Mouse (Mus musculus) retina, postnatal 7 days (tissue): ENCODE data around the gene Ctps.
"Not testable (repeated sequence)": the region's sequence is repeated elsewhere in the genome, so short reads cannot be mapped to it uniquely, and the experiment has no call there.

Source experiments
- DNase-seq: peaks from one replicate; pipeline ENCODE4 v3.0.0-alpha.2; 2012; ENCODE audit warnings: low read depth, low spot score

The Ctps gene

DNA sequence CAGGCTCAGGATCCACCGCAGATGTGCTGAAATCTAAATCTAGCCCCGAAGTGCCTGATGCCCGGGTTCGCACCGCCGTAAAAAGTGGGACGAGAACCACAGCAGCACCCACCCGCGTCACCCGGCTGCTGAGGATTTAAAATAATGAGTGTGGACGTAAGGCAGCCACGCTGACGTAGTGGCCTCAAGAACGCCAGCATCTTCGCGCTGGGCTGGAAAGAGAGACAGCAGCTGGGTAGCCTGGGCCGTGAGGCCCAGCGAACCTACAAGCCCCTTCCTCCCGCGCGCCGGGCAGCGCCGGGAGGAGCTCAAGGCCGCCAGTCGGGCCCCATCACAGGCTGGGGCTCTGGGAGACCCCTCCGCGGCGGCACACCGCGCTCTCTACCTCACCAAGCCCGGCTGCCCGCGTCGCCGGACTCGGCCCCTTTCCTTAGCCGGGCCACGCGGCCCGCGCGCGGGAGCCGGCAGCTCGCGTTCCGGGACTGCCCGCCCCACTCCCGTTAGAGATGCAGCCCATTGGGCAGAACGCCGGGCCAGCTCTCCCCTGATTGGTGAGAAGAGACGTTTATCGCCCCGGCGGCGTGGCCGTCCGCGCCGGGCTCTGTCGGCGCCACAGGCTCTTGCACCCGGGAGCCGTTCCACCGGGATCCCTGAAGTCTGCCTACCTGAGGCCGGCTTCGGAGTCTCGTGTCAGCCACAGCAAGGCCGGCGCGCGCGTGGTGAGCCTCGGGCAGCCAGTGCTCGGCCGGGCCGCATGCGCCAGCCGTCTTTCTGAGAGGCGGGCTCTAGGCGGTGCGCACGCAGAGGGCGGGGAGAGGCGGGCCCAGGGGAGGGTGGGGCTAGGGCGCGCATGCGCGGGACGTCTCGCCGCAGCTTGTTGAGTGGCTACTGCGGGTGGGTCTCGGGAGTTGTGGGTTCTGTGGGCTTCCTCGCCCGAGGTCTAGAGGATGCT lies at the start of gene Ctps:
Gene Ctps, minus strand, starts transcription at position 791 of the 952 bp plus-strand sequence.
- peak; percentile 92 for DNase-seq

DNA sequence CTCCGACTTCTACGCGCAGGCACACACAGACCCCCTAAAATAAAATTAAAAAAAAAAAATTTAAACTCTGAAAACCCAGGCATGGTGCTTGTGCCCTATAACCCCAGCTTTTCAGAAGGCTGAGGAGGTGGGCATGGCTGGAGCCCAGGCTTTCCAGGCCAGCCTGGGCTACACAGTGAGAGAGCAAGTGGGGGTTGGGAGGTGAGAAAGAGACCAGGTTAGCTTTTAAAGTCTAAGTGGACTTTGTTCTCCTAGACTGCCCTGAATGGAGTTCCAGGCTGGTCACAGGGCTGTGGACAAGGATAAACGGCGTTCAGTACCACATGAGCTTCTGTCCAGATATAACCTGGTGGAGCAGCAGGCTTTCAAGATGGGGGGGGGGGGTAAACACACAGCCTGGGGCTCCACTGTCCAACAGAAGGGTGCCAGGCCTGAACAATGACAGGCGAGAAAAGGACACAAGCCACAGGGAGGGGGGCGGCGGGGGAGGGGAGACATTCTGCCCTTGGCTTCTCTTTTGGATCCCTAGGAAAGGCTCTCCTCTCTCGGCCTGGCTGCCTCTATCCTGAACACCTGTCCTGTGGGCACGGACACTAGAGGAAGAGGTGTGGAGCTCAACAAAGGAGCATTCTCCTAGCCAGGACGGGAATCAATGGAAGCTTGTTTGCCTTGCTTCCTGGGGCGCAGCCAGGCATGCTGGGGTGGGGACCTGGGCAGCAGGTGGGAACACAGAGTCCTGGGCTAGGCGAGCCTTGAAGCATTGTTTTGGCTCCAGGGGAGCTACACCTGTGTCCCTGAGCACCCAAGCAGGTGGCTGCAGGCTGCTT lies 46.3 kb upstream of the Ctps start:
- DNase-seq, result no peak

DNA sequence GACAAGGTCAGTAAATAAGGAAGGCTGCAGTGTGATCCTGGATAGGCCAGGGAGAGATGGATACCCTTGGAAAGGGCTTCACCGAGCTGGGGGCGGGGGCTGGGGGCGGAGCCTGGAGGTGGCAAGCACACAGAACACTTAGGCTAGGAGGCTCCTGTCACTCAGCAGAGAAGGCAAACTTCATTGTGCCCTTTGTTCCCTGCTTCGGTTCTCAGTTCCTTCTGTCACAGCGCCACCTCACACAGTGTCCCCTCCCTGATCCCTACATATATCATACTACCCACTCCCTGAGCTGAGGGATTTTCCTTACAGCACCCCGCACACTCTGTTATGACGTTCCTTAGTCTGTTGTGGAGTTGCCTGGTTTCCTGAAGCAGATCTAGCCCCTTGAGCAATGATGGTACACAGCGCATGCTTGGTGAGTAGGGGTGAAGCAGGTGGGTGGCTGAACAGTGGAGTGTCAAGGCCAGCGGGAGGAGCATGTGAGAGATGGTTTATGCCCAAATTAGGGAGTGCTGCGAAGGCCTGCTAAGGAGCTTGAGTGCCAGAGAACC lies 45.5 kb upstream of the Ctps start:
- DNase-seq, result peak; percentile 14

- DNase-seq, result no peak
Observed at GRCm38 (mm10) chr4:120614644-120615043, 44.6 kb upstream of the Ctps start.

DNA sequence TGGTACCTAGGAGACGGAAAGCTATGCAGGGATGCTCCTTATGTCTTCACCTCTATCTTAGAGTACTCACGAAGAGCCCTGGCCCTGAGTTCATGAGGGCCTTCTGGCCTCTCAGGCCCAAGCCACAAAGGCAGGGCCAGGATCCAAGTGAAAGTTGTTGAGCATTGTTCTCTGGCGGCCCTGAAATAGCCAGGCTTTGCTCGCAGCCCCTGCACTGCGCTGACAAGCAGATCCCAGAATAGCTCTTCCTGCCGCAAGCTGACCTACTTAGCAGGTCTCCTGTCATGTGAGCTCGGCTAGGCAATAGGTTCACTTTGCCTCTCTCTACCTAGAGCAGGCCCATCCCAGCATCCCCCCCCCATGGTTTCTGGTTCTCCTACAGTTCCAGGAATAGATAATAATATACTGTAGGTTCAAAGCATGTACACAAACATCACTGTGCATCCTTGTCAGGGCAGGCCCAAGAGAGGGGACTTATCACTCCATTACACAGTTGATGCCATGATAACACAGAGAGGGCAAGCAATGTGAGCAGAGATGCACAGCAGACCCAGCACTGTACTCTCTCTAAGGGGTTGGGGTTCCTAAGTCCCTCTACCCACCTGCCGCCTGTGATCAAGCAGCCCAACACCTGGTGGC lies 43.7 kb upstream of the Ctps start:
- DNase-seq, result peak; percentile 37

- DNase-seq, result no peak
Observed at GRCm38 (mm10) chr4:120612304-120613080, 42.4 kb upstream of the Ctps start.

GRCm38 (mm10) chr4:120611005-120611404 lies 40.9 kb upstream of the Ctps start:
- DNase-seq, result no peak

- no peak for DNase-seq
Observed at GRCm38 (mm10) chr4:120606941-120607340, 36.9 kb upstream of the Ctps start.

DNA sequence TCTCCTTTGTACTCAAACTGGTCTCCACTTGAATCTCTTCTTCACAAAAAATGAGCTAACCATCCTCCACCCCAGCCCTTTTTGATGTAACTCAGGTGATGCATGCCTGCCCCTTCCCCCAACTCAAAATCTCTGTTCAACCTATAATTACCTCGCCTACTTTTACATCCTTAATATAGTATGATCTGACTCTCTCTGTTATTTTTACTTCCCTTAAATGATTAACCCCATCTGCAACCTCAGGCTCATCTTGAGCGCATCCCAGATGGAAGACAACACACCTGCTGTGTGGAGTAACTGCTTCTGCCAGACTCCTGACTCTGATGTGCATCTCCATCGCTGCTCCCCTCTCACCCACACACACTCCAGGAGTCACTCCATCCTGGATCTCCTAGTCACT lies 32.6 kb upstream of the Ctps start:
- DNase-seq, result no peak

GRCm38 (mm10) chr4:120601774-120602173 lies 31.7 kb upstream of the Ctps start:
- DNase-seq, result no peak

- DNase-seq, result no peak
Observed at GRCm38 (mm10) chr4:120598922-120599321, 28.8 kb upstream of the Ctps start.

DNA sequence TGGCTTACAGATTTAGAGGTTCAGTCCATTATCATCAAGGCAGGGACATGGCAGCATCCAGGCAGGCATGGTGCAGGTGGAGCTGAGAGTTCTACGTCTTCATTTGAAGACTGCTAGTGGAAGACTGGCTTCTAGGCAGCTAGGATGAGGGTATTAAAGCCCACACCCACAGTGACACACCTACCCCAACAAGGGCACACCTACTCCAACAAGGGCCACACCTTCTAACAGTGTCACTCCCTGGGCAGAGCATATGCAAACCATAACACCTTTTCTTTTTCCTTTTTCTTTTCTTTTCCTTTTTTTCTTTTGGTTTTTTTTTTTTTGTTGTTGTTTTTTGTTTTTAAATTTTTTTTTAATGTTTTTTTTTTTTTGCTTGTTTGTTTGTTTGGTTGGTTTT lies 26.1 kb upstream of the Ctps start:
- not testable (repeated sequence) for DNase-seq

- DNase-seq, result no peak
Observed at GRCm38 (mm10) chr4:120590973-120591372, 20.9 kb upstream of the Ctps start.

GRCm38 (mm10) chr4:120589815-120590422 lies 19.8 kb upstream of the Ctps start:
- DNase-seq, result peak; percentile 74

GRCm38 (mm10) chr4:120589070-120589469 lies 19.0 kb upstream of the Ctps start:
- DNase-seq, result no peak

- DNase-seq, result no peak
Observed at GRCm38 (mm10) chr4:120588445-120588844, 18.4 kb upstream of the Ctps start, which contains the start of gene Gm8439. Gene Gm8439, plus strand, starts transcription at chr4:120588745.

- DNase-seq, result no peak
Observed at GRCm38 (mm10) chr4:120586986-120587385, 16.9 kb upstream of the Ctps start.

DNA sequence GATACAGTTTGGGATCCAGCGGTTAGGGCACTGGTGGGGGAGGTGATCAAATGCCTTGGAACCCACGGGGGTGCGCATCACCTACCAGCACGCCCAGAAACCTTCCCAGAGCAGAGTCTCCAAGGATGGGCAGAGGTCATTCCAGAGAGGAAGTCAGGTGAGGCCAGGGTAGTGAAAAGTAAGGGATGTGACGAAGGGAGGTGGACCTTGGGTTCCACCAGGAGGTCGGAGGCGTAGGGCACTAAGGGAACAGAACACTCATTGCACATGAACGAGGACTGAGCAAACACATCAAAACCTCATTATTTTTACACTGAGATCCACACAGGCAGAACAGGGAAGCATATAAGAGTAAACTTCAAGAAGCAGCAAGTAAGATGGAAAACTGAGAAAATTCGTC lies 11.6 kb upstream of the Ctps start:
- DNase-seq, result no peak

- DNase-seq, result no peak
Observed at GRCm38 (mm10) chr4:120580894-120581293, 10.8 kb upstream of the Ctps start.

DNA sequence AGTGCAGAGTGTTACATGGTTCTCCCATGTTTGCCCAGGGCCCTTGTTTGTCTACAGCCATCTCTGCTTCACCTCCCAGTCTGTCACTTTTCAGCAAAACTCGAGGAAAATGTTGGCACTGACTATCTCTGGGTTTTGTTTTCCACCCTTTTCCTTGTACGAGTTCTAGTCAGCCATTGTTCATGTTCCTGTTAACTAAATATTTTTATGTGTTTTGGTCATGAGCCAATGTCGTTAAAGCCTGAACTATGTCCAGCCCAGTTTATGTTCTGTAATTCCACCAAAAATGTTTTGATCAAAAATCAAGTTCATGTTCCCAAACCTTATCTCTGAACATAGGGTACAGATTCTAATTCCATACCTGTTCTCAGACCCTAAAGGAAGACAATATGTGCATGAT lies 1.6 kb upstream of the Ctps start:
- no peak for DNase-seq
